Mouse (Mus musculus) small intestine, adult 2 months (tissue): ENCODE measurements around the gene C5ar1. TPM values are rescaled to one million over a fixed set of nuclear protein-coding genes. Genes with fewer than 3 reads are reported as not detected.
"Not testable (repeated sequence)": the region's sequence is repeated elsewhere in the genome, so short reads cannot be mapped to it uniquely, and the experiment has no call there.

Source experiments
- H3K27ac ChIP-seq: fragments of 200-500 bp; 2 replicates; pipeline ENCODE4 v1.5.1; 2012; ENCODE audit warnings: low read depth, low read length, control low read depth, inconsistent platforms; ENCODE audit not compliant: insufficient read depth
- H3K27me3 ChIP-seq: fragments of 200-500 bp; 2 replicates; pipeline ENCODE4 v1.6.1; 2012; ENCODE audit warnings: mild to moderate bottlenecking, moderate library complexity, low read length, inconsistent platforms; ENCODE audit not compliant: control insufficient read depth, insufficient read depth
- H3K36me3 ChIP-seq: fragments of 200-500 bp; 2 replicates; pipeline ENCODE4 v1.6.1; 2012; ENCODE audit warnings: mild to moderate bottlenecking, low read length, control low read depth, inconsistent platforms; ENCODE audit not compliant: control insufficient read depth, insufficient read depth
- H3K4me1 ChIP-seq: fragments of 200-500 bp; 2 replicates; pipeline ENCODE4 v1.6.1; 2012; ENCODE audit warnings: low read length, inconsistent platforms, mixed read lengths; ENCODE audit not compliant: control insufficient read depth, insufficient read depth, insufficient read length
- H3K4me3 ChIP-seq: fragments of 200-500 bp; 2 replicates; pipeline ENCODE4 v1.5.1; 2012; ENCODE audit warnings: low read depth, mild to moderate bottlenecking, control low read depth, inconsistent platforms, low read length, moderate library complexity
- CTCF ChIP-seq: fragments of 200-500 bp; IDR thresholded peaks from 2 replicates; pipeline ENCODE4 v1.5.1; 2012; ENCODE audit warnings: low read depth, mild to moderate bottlenecking, control low read depth, inconsistent platforms, low read length, moderate library complexity, mixed read lengths; ENCODE audit not compliant: insufficient replicate concordance, insufficient read length; ENCODE audit errors: extremely low read depth
- POLR2A ChIP-seq: fragments of 200-500 bp; IDR thresholded peaks from 2 replicates; pipeline ENCODE4 v1.6.1; 2012; ENCODE audit warnings: low read depth, mild to moderate bottlenecking, control low read depth, inconsistent platforms, low read length, moderate library complexity
- WGBS: fragments of 180-500 bp; shearing (Covaris S2); methylation state at CpG from one replicate; pipeline ENCODE4 v1.1.7; 2018; 5-methylcytosine and 5-hydroxymethylcytosine counted together
- polyA plus RNA-seq: library from polyadenylated mRNA; depleted of rRNA; stranded (reverse); fragments of >200 nt; gene quantifications from 2 replicates; pipeline ENCODE4 v1.2.3, GENCODE M21; 2012

C5ar1 gene
- polyA plus RNA-seq, 1 experiment, result 5.7 TPM

GRCm38 (mm10) chr7:16263843-16264242, 4.5 kb upstream of the C5ar1 start:
- WGBS, result 64% methylated on average over 5 of the region's 5 CpGs
- TF ChIP-seq CTCF, result no peak
- TF ChIP-seq POLR2A, result no peak
- Histone ChIP-seq H3K36me3 (no peaks in the 10 kb centered on the region), H3K27me3 (no peaks in the 10 kb centered on the region), H3K4me3 (no peak overlapping the region), H3K4me1 (no peaks in the 10 kb centered on the region), H3K27ac (no peak overlapping the region)

GRCm38 (mm10) chr7:16263015-16263787, 3.9 kb upstream of the C5ar1 start:
- no peak overlapping the region for H3K27ac ChIP-seq
- 19% methylated on average over 8 of the region's 8 CpGs for WGBS
- no peaks in the 10 kb centered on the region for H3K36me3 ChIP-seq
- TF ChIP-seq POLR2A (no peak), CTCF (peak; percentile 42; the same call in 1 of the 2 replicates)
- no peak overlapping the region for H3K4me3 ChIP-seq
- no peaks in the 10 kb centered on the region for H3K27me3 ChIP-seq
- H3K4me1 ChIP-seq, result no peaks in the 10 kb centered on the region

GRCm38 (mm10) chr7:16261097-16261496, 1.8 kb upstream of the C5ar1 start:
- no peaks in the 10 kb centered on the region for H3K27me3 ChIP-seq
- H3K36me3 ChIP-seq, result no peaks in the 10 kb centered on the region
- H3K4me1 ChIP-seq, result no peaks in the 10 kb centered on the region
- no peak for TF ChIP-seq POLR2A
- no peak for TF ChIP-seq CTCF
- no peak overlapping the region for H3K27ac ChIP-seq
- H3K4me3 ChIP-seq, result no peak overlapping the region
- WGBS, result 25% methylated on average over 1 of the region's 1 CpGs

GRCm38 (mm10) chr7:16257830-16258229, 1.5 kb downstream of the C5ar1 start:
- H3K36me3 ChIP-seq, result no peaks in the 10 kb centered on the region
- H3K4me1 ChIP-seq, result no peaks in the 10 kb centered on the region
- H3K27me3 ChIP-seq, result no peaks in the 10 kb centered on the region
- WGBS, result 84% methylated on average over 11 of the region's 11 CpGs
- TF ChIP-seq CTCF (no peak), POLR2A (no peak)
- H3K4me3 ChIP-seq, result peak overlapping the region; percentile 11; the same call in 1 of the 2 replicates
- H3K27ac ChIP-seq, result peak overlapping the region; percentile 14; the same call in 1 of the 2 replicates

GRCm38 (mm10) chr7:16255963-16256362, 3.4 kb downstream of the C5ar1 start:
- not testable (repeated sequence) for H3K4me1 ChIP-seq, H3K36me3 ChIP-seq, H3K4me3 ChIP-seq, H3K27ac ChIP-seq, H3K27me3 ChIP-seq
- WGBS, result 71% methylated on average over 4 of the region's 4 CpGs

- H3K4me1 ChIP-seq, result no peaks in the 10 kb centered on the region
- WGBS, result 47% methylated on average over 4 of the region's 4 CpGs
- H3K4me3 ChIP-seq, result no peak overlapping the region
- no peaks in the 10 kb centered on the region for H3K36me3 ChIP-seq
- TF ChIP-seq POLR2A, result no peak
- no peak for TF ChIP-seq CTCF
- H3K27me3 ChIP-seq, result no peaks in the 10 kb centered on the region
- peak overlapping the region; percentile 63 for H3K27ac ChIP-seq
These were observed 5.1 kb downstream of the C5ar1 start for GRCm38 (mm10) chr7:16254195-16254594.

- H3K27me3 ChIP-seq, result no peaks in the 10 kb centered on the region
- no peak overlapping the region for H3K4me3 ChIP-seq
- H3K4me1 ChIP-seq, result no peaks in the 10 kb centered on the region
- no peak overlapping the region for H3K27ac ChIP-seq
- TF ChIP-seq CTCF (no peak), POLR2A (no peak)
- H3K36me3 ChIP-seq, result no peaks in the 10 kb centered on the region
- 64% methylated on average over 5 of the region's 5 CpGs for WGBS
These were observed 8.7 kb downstream of the C5ar1 start for GRCm38 (mm10) chr7:16250687-16251086.

- H3K4me1 ChIP-seq, result no peaks in the 10 kb centered on the region; the same call in 1 of the 2 replicates
- WGBS, result 24% methylated on average over 2 of the region's 4 CpGs
- no peak overlapping the region for H3K4me3 ChIP-seq
- H3K36me3 ChIP-seq, result no peaks in the 10 kb centered on the region
- TF ChIP-seq CTCF, result no peak
- no peak for TF ChIP-seq POLR2A
- H3K27me3 ChIP-seq, result no peaks in the 10 kb centered on the region
- no peak overlapping the region for H3K27ac ChIP-seq
These were observed 13.4 kb downstream of the C5ar1 start for GRCm38 (mm10) chr7:16245958-16246357.
